In the genomic region with DNA sequence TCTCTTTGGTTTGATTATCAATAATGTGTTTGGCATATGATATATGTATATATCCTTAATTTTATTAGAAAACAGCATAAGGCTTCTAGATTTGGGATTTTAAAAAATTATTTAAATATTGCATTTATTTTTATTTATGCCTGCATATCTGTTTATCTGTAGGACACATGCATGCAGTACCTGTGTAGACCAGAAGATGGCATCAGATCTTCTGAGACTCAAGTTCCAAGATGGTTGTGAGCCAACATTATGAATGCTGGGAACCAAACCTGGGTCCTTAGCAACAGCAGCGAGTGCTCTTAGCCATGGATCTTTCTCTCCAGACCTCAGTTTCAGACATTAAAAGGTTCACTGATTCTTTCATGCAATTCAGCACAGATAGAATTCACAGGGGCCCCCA, we compare ENCODE assay signal across 13 mouse cellular contexts.
A peak's percentile ranks its signal among the peaks of the same experiment; 100 is the strongest.
DNase-seq lines count a peak whose midpoint lies in the region; ATAC-seq and TF ChIP-seq lines count a peak whose summit lies in the region.
"Had no signal": no experiment of that assay in that cellular context is flagged by ENCODE, and none has a peak within 500 bp of the region (broad histone marks: within the 10 kb centered on the region; RNA-seq: fewer than 3 reads in every experiment).

No protein-coding gene starts in this region.

- no peak for ATAC-seq in forebrain, postnatal 0 days
- no peak for ATAC-seq in forebrain, embryonic 13.5 days
- no peak for ATAC-seq in liver, postnatal 0 days
- ATAC-seq in liver, embryonic 11.5 days (replicated peaks; ENCODE audit: low FRiP score) = no peak
- ATAC-seq: forebrain, embryonic 14.5 days; midbrain, embryonic 16.5 days had no signal

- no peaks in the 10 kb centered on the region for H3K9me3 ChIP-seq in forebrain, postnatal 0 days (ENCODE audit: low read length)
- H3K9me3 ChIP-seq in forebrain, embryonic 13.5 days (replicated peaks) = no peaks in the 10 kb centered on the region; the same call in 1 of the 2 replicates
- H3K9me3 ChIP-seq in liver, postnatal 0 days (ENCODE audit: low read length) = peaks cover 6% of the 10 kb centered on the region; the same call in 1 of the 2 replicates
- no peaks in the 10 kb centered on the region for H3K9me3 ChIP-seq in liver, embryonic 11.5 days (ENCODE audit: control insufficient read depth, low read length)
- H3K9me3 ChIP-seq: embryonic facial prominence, embryonic 12.5 days had no signal

- H3K36me3 ChIP-seq in forebrain, postnatal 0 days (ENCODE audit: insufficient read depth) = no peaks in the 10 kb centered on the region
- H3K36me3 ChIP-seq in forebrain, embryonic 13.5 days (ENCODE audit: poor library complexity, severe bottlenecking) = no peaks in the 10 kb centered on the region
- H3K36me3 ChIP-seq in liver, postnatal 0 days (replicated peaks; ENCODE audit: insufficient read depth, low read length) = no peaks in the 10 kb centered on the region
- no peaks in the 10 kb centered on the region for H3K36me3 ChIP-seq in liver, embryonic 11.5 days (ENCODE audit: control insufficient read depth, insufficient read depth, low read length)
- H3K36me3 ChIP-seq: embryonic facial prominence, embryonic 12.5 days had no signal

- WGBS in forebrain, postnatal 0 days = 90% methylated on average over 1 of the region's 1 CpGs
- WGBS in forebrain, embryonic 13.5 days = 86% methylated on average over 1 of the region's 1 CpGs
- WGBS in liver, postnatal 0 days (ENCODE audit: insufficient replicate concordance) = 89% methylated on average over 1 of the region's 1 CpGs
- WGBS in liver, embryonic 11.5 days = 80% methylated on average over 1 of the region's 1 CpGs
- 92% methylated on average over 1 of the region's 1 CpGs for WGBS in bone marrow, adult 2 months

- no peak for DNase-seq in forebrain, postnatal 0 days
- DNase-seq in liver, postnatal 0 days = no peak
- no peak for DNase-seq in liver, embryonic 11.5 days (ENCODE audit: low spot score)
- peak; percentile 15 for DNase-seq in A20 (ENCODE audit: low read depth, low spot score)
- DNase-seq in ovary, postnatal 36 days (ENCODE audit: low spot score) = no peak
- DNase-seq in layer of hippocampus, adult 18-20 months (ENCODE audit: low spot score in 2 of 2) = no peak
- DNase-seq: cerebellum, adult 8-10 months; left cerebral cortex, postnatal 4 days had no signal

- TF ChIP-seq EP300 in liver, postnatal 0 days (IDR thresholded peaks at IDR 0.05; ENCODE audit: low read depth) = no peak

- no peak for TF ChIP-seq POLR2A in bone marrow, adult 2 months (IDR thresholded peaks at IDR 0.05; ENCODE audit: borderline replicate concordance, control insufficient read depth, low read depth, low read length)

- no peak overlapping the region for H3K9ac ChIP-seq in forebrain, postnatal 0 days
- H3K9ac ChIP-seq in forebrain, embryonic 13.5 days = no peak overlapping the region
- no peak overlapping the region for H3K9ac ChIP-seq in liver, postnatal 0 days (replicated peaks)
- no peak overlapping the region for H3K9ac ChIP-seq in liver, embryonic 11.5 days (ENCODE audit: low read depth, low read length)
- H3K9ac ChIP-seq: embryonic facial prominence, embryonic 12.5 days had no signal

- no peak overlapping the region for H3K27ac ChIP-seq in forebrain, postnatal 0 days (ENCODE audit: low read depth, low read length)
- no peak overlapping the region for H3K27ac ChIP-seq in forebrain, embryonic 13.5 days
- H3K27ac ChIP-seq in liver, postnatal 0 days (ENCODE audit: low read depth) = no peak overlapping the region
- no peak overlapping the region for H3K27ac ChIP-seq in liver, embryonic 11.5 days (ENCODE audit: low read depth, low read length)
- H3K27ac ChIP-seq in bone marrow, adult 2 months (ENCODE audit: control insufficient read depth, insufficient read depth, low read depth, low read length, poor library complexity) = no peak overlapping the region

- H3K4me3 ChIP-seq in forebrain, postnatal 0 days (ENCODE audit: low read depth, low read length) = no peak overlapping the region
- H3K4me3 ChIP-seq in forebrain, embryonic 13.5 days = no peak overlapping the region
- H3K4me3 ChIP-seq in liver, postnatal 0 days (ENCODE audit: low read depth, low read length) = no peak overlapping the region
- H3K4me3 ChIP-seq in liver, embryonic 11.5 days (ENCODE audit: low read depth, low read length) = no peak overlapping the region
- no peak overlapping the region for H3K4me3 ChIP-seq in bone marrow, adult 2 months (replicated peaks; ENCODE audit: control insufficient read depth, low read depth, low read length)
- H3K4me3 ChIP-seq: embryonic facial prominence, embryonic 12.5 days had no signal

- peak; percentile 19; the same call in 1 of the 2 replicates for TF ChIP-seq CTCF in forebrain, postnatal 0 days (IDR thresholded peaks at IDR 0.05; ENCODE audit: low read depth)
- peak; percentile 50 for TF ChIP-seq CTCF in liver, postnatal 0 days (IDR thresholded peaks at IDR 0.05; ENCODE audit: low read depth)
- TF ChIP-seq CTCF in bone marrow, adult 2 months (IDR thresholded peaks at IDR 0.05; ENCODE audit: control insufficient read depth, insufficient read depth, low read length) = 0 out of 2 replicates have a peak, but pooled peaks have one; percentile 4

- H3K4me1 ChIP-seq in forebrain, postnatal 0 days (ENCODE audit: insufficient read depth) = no peaks in the 10 kb centered on the region
- H3K4me1 ChIP-seq in forebrain, embryonic 13.5 days = no peaks in the 10 kb centered on the region
- H3K4me1 ChIP-seq in liver, postnatal 0 days (ENCODE audit: insufficient read depth) = no peaks in the 10 kb centered on the region
- H3K4me1 ChIP-seq in liver, embryonic 11.5 days (replicated peaks; ENCODE audit: control insufficient read depth, insufficient read depth, low read length) = no peaks in the 10 kb centered on the region
- no peaks in the 10 kb centered on the region for H3K4me1 ChIP-seq in bone marrow, adult 2 months (ENCODE audit: control insufficient read depth, insufficient read depth, low read length)

- no peaks in the 10 kb centered on the region for H3K27me3 ChIP-seq in forebrain, postnatal 0 days (ENCODE audit: insufficient read depth, low read length)
- no peaks in the 10 kb centered on the region for H3K27me3 ChIP-seq in forebrain, embryonic 13.5 days
- no peaks in the 10 kb centered on the region for H3K27me3 ChIP-seq in liver, postnatal 0 days (ENCODE audit: insufficient read depth, low read length)
- H3K27me3 ChIP-seq in liver, embryonic 11.5 days (replicated peaks; ENCODE audit: control insufficient read depth, insufficient read depth, low read length) = no peaks in the 10 kb centered on the region
- H3K27me3 ChIP-seq: embryonic facial prominence, embryonic 12.5 days had no signal

- no peak overlapping the region for H3K4me2 ChIP-seq in forebrain, postnatal 0 days (ENCODE audit: low read depth)
- no peak overlapping the region for H3K4me2 ChIP-seq in forebrain, embryonic 13.5 days
- no peak overlapping the region for H3K4me2 ChIP-seq in liver, postnatal 0 days (ENCODE audit: low read depth, low read length)
- no peak overlapping the region for H3K4me2 ChIP-seq in liver, embryonic 11.5 days
